Comparison of ENCODE assay signal across 23 mouse cellular contexts in the genomic region with DNA sequence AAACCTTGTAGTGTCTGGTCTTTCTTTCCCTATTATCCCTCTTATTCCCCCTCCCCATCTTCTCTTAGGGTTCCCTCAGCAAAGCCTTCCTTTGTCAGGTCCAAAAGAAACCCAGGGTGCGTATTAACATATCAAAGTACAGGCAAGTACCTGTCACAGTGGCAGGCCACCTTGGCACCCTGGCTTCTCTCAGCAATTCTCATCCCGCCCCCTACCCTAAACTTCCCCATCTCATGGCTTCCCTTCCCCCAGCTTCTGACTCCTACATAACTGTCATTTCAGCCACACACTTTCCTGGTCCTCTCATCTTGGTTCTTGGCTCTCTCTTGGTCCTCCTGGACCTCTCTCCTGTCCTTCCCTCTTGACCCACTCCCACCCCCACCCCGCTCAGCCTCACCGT.
DNase-seq lines count a peak whose midpoint lies in the region; ATAC-seq and TF ChIP-seq lines count a peak whose summit lies in the region.
"Had no signal": no experiment of that assay in that cellular context is flagged by ENCODE, and none has a peak within 500 bp of the region (broad histone marks: within the 10 kb centered on the region; RNA-seq: fewer than 3 reads in every experiment).

No protein-coding gene starts in this region.

- intact Hi-C loops in heart, adult 2 months (cut with DNase I) = no loop called here

- no peak overlapping the region for H3K27ac ChIP-seq in heart, adult 2 months
- H3K27ac ChIP-seq in midbrain, embryonic 11.5 days (ENCODE audit: low read depth, low read length) = no peak overlapping the region
- no peak overlapping the region for H3K27ac ChIP-seq in midbrain, embryonic 10.5 days (replicated peaks)
- no peak overlapping the region for H3K27ac ChIP-seq in testis, adult 2 months (ENCODE audit: control insufficient read depth, insufficient read depth, low read depth, low read length)

- H3K27me3 ChIP-seq in heart, adult 2 months (ENCODE audit: control insufficient read depth, insufficient read depth, low read length) = no peaks in the 10 kb centered on the region
- H3K27me3 ChIP-seq in midbrain, embryonic 11.5 days (ENCODE audit: control insufficient read depth, insufficient read depth, low read length) = no peaks in the 10 kb centered on the region
- H3K27me3 ChIP-seq in midbrain, embryonic 10.5 days (ENCODE audit: low read depth, poor library complexity, severe bottlenecking) = no peaks in the 10 kb centered on the region
- no peaks in the 10 kb centered on the region for H3K27me3 ChIP-seq in testis, adult 2 months (ENCODE audit: control insufficient read depth, insufficient read depth, low read length)
- H3K27me3 ChIP-seq: CH12.LX had no signal

- no peak for TF ChIP-seq POLR2A in heart, adult 2 months (IDR thresholded peaks at IDR 0.05; ENCODE audit: insufficient read depth, low read depth, low read length)
- TF ChIP-seq POLR2A in testis, adult 2 months (IDR thresholded peaks at IDR 0.05; ENCODE audit: control insufficient read depth, low read depth, low read length) = no peak

- no peak overlapping the region for H3K4me2 ChIP-seq in midbrain, embryonic 11.5 days

- WGBS in heart, adult 2 months = 93% methylated on average over 4 of the region's 4 CpGs
- 80% methylated on average over 4 of the region's 4 CpGs for WGBS in midbrain, embryonic 11.5 days
- 68% methylated on average over 4 of the region's 4 CpGs for WGBS in midbrain, embryonic 10.5 days

- H3K36me3 ChIP-seq in heart, adult 2 months (ENCODE audit: control insufficient read depth, insufficient read depth, low read length) = no peaks in the 10 kb centered on the region
- no peaks in the 10 kb centered on the region for H3K36me3 ChIP-seq in midbrain, embryonic 11.5 days (ENCODE audit: control insufficient read depth, insufficient read depth, low read length)
- no peaks in the 10 kb centered on the region for H3K36me3 ChIP-seq in midbrain, embryonic 10.5 days
- H3K36me3 ChIP-seq in testis, adult 2 months (ENCODE audit: control insufficient read depth, insufficient read depth, low read length) = no peaks in the 10 kb centered on the region
- H3K36me3 ChIP-seq: G1E had no signal

- TF ChIP-seq CTCF in heart, adult 2 months (IDR thresholded peaks at IDR 0.05) = no peak
- no peak for TF ChIP-seq CTCF in testis, adult 2 months (IDR thresholded peaks at IDR 0.05; ENCODE audit: control insufficient read depth, insufficient read depth, insufficient replicate concordance, low read depth, low read length)

- TF ChIP-seq EP300 in heart, adult 2 months (IDR thresholded peaks at IDR 0.05; ENCODE audit: insufficient read depth, low read depth, low read length) = no peak

- no peaks in the 10 kb centered on the region for H3K9me3 ChIP-seq in midbrain, embryonic 11.5 days (ENCODE audit: control insufficient read depth, low read length)
- no peaks in the 10 kb centered on the region for H3K9me3 ChIP-seq in midbrain, embryonic 10.5 days (replicated peaks)

- peak; percentile 61 for DNase-seq in heart, adult 11 months
- DNase-seq in heart, adult 2 months = no peak
- DNase-seq in midbrain, embryonic 11.5 days (ENCODE audit: low spot score, missing footprints) = peak; percentile 69
- no peak for DNase-seq in midbrain, embryonic 10.5 days (ENCODE audit: low spot score)
- no peak for DNase-seq in testis, postnatal 10 days (ENCODE audit: low spot score)
- peak; percentile 4 for DNase-seq in ES-CJ7 (ENCODE audit: low read depth, low spot score)
- no peak for DNase-seq in cerebellum, adult 11 months
- DNase-seq: adrenal gland, adult 2 months; adrenal gland, adult 8-10 months; adrenal gland, postnatal 10 days; adrenal gland, postnatal 14 days; adrenal gland, postnatal 25 days; adrenal gland, postnatal 36 days; B cell, adult 2 months; cerebellum, adult 11-12 months; cerebellum, adult 18-20 months; cerebellum, adult 2 months had no signal

- ATAC-seq in midbrain, embryonic 11.5 days (ENCODE audit: low FRiP score) = no peak
- ATAC-seq: activated CD4-positive, CD25-positive, alpha-beta regulatory T cell, adult 4 months; CD4-positive, CD25-positive, alpha-beta regulatory T cell, adult 4 months; Patski had no signal

- H3K79me2 ChIP-seq in heart, adult 2 months (replicated peaks; ENCODE audit: control insufficient read depth, insufficient read depth, low read length) = no peaks in the 10 kb centered on the region

- H3K9ac ChIP-seq in heart, adult 2 months (ENCODE audit: low read depth, low read length) = no peak overlapping the region
- no peak overlapping the region for H3K9ac ChIP-seq in midbrain, embryonic 11.5 days (ENCODE audit: low read length)

- peaks cover 11% of the 10 kb centered on the region for H3K4me1 ChIP-seq in heart, adult 2 months (ENCODE audit: control insufficient read depth, insufficient read depth, low read length)
- H3K4me1 ChIP-seq in midbrain, embryonic 11.5 days (ENCODE audit: control insufficient read depth, insufficient read depth, low read length) = no peaks in the 10 kb centered on the region; the same call in 1 of the 2 replicates
- H3K4me1 ChIP-seq in midbrain, embryonic 10.5 days = no peaks in the 10 kb centered on the region
- H3K4me1 ChIP-seq in testis, adult 2 months (ENCODE audit: control insufficient read depth, insufficient read depth, low read length) = peaks cover 14% of the 10 kb centered on the region

- no peak overlapping the region for H3K4me3 ChIP-seq in heart, adult 2 months
- no peak overlapping the region for H3K4me3 ChIP-seq in midbrain, embryonic 11.5 days (ENCODE audit: low read depth, low read length)
- H3K4me3 ChIP-seq in midbrain, embryonic 10.5 days = no peak overlapping the region
- H3K4me3 ChIP-seq in testis, adult 2 months (ENCODE audit: control insufficient read depth, low read depth, low read length) = peak overlapping the region; percentile 70

Comparison
In these comparisons a context has a peak if more than half of its experiments do, and no peak if none do; other contexts are left out.
1. DNase-seq: peak in heart, adult 11 months (single experiment), midbrain, embryonic 11.5 days (single experiment) and ES-CJ7 (single experiment); none in heart, adult 2 months (0 of 2), midbrain, embryonic 10.5 days (single experiment), testis, postnatal 10 days (single experiment) and cerebellum, adult 11 months (single experiment).